Mouse (Mus musculus) intestine, embryonic 15.5 days (tissue): ENCODE measurements around the gene H2al2a. TPM values are rescaled to one million over a fixed set of nuclear protein-coding genes. Genes with fewer than 3 reads are reported as not detected.

Experiments
- ATAC-seq: fragments of 200-750 bp; cut with Nextera tagmentation; 2 replicates; pipeline ENCODE4 v1.8.0; 2017; ENCODE audit warnings: moderate TSS enrichment, moderate library complexity
- H3K27ac ChIP-seq: fragments of 300-500 bp; sonication (generic); 2 replicates; pipeline ENCODE4 v1.5.1; 2015; ENCODE audit warnings: mild to moderate bottlenecking, inconsistent platforms
- H3K27me3 ChIP-seq: fragments of 300-500 bp; sonication (generic); replicated peaks from 2 replicates; pipeline ENCODE4 v1.6.1; 2015; ENCODE audit warnings: inconsistent platforms
- H3K36me3 ChIP-seq: fragments of 300-500 bp; sonication (generic); 2 replicates; pipeline ENCODE4 v1.6.1; 2015; ENCODE audit warnings: inconsistent platforms
- H3K4me1 ChIP-seq: fragments of 300-500 bp; sonication (generic); replicated peaks from 2 replicates; pipeline ENCODE4 v1.6.1; 2015; ENCODE audit warnings: inconsistent platforms
- H3K4me2 ChIP-seq: fragments of 300-500 bp; sonication (generic); replicated peaks from 2 replicates; pipeline ENCODE4 v1.6.1; 2015; ENCODE audit warnings: mild to moderate bottlenecking, inconsistent platforms
- H3K4me3 ChIP-seq: fragments of 300-500 bp; sonication (generic); replicated peaks from 2 replicates; pipeline ENCODE4 v1.5.1; 2015; ENCODE audit warnings: inconsistent platforms
- H3K9ac ChIP-seq: fragments of 300-500 bp; sonication (generic); 2 replicates; pipeline ENCODE4 v1.6.1; 2015; ENCODE audit warnings: inconsistent platforms
- H3K9me3 ChIP-seq: fragments of 300-500 bp; sonication (generic); 2 replicates; pipeline ENCODE4 v1.6.1; 2016; ENCODE audit warnings: inconsistent platforms
- WGBS: fragments of 180-500 bp; shearing (Covaris S2); methylation state at CpG from one replicate; pipeline ENCODE4 v1.1.7; 2015; 5-methylcytosine and 5-hydroxymethylcytosine counted together
- polyA plus RNA-seq: library from polyadenylated mRNA; unstranded; fragments of >200 nt; fragmentation: Nextera tagmentation; extraction: Ambion mirVana; gene quantifications from 2 replicates; pipeline ENCODE4 v1.2.1, GENCODE M21; 2015

The H2al2a gene
- polyA plus RNA-seq, result not detected in 2 replicates

DNA sequence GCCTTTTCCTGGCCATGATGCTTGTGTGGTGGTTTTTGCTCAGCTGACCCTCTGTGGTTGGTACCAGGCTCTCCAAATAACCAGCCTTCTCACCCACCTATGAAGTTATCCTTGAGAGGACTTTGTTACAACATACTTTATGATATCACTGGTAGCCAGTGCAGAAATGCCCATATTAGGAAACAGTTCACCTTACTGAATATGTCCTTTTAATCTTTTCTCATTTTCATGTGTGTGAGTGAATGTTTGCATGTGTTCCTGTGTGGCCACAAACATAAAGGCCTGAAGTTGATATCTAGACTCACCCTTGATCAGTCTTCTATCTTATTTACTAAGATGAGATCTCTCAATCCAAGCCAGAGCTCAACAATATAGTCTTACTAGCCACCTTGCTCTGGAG, at the start of gene H2al2a:
TSS of gene H2al2a (minus strand) at position 101 of the 400 bp plus-strand sequence.
- H3K4me3 ChIP-seq, result no peak within 1 kb of the TSS
- H3K9me3 ChIP-seq, result no peaks in the 10 kb centered on the region
- no peaks in the 10 kb centered on the region for H3K36me3 ChIP-seq
- no peaks in the 10 kb centered on the region for H3K27me3 ChIP-seq
- ATAC-seq, result no peak
- no peak within 1 kb of the TSS for H3K4me2 ChIP-seq
- no peak within 1 kb of the TSS for H3K9ac ChIP-seq
- no peaks in the 10 kb centered on the region for H3K4me1 ChIP-seq
- H3K27ac ChIP-seq, result no peak within 1 kb of the TSS

DNA sequence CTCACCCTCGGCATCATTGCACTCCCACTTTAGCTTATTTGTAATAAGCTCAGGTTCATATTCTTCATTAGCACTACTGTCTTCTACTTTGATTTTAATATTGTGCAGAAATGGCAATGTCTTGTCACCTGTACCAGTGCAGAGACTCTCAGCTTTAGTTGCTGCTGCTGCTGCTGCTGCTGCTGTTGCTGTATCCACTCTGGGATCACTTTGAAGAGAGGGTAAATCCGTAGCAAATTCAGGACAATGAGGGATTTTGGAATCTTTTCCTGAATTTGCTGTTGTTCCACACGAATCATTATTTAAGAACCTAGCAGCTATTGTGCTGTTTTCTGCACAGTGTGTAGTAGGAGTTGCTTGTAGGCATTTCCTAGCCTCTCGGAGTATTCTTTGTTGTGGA, 49.4 kb upstream of the H2al2a start:
- no peaks in the 10 kb centered on the region for H3K36me3 ChIP-seq
- peak overlapping the region; percentile 88 for H3K4me3 ChIP-seq
- no peaks in the 10 kb centered on the region for H3K27me3 ChIP-seq
- no peak for ATAC-seq
- H3K4me1 ChIP-seq, result peaks cover 15% of the 10 kb centered on the region
- peak overlapping the region; percentile 97 for H3K9ac ChIP-seq
- H3K4me2 ChIP-seq, result peak overlapping the region; percentile 86
- 0 out of 2 replicates have a peak overlapping the region, but pooled peaks have one; percentile 96 for H3K27ac ChIP-seq
- 4% methylated on average over 4 of the region's 4 CpGs for WGBS
- H3K9me3 ChIP-seq, result no peaks in the 10 kb centered on the region

DNA sequence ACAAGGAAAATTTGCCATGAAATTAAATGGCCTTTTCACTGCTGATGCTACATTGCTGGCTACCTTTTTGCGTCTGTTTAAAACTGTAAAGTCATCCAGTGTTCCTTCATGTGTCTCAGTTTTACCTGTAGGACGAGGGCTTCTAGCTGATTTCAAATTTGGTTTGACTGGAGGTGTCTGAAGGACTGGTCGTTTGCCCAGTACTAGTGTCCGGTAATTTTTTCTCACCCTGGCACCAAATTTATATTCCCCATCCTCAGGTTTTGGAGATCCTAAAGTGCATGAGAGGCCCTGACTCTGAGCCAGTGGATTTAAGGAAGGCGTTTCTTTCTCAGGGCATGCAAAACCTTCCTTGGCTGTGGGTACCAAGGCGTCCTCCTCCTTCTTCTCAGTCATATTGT, 49.0 kb upstream of the H2al2a start:
- Histone ChIP-seq H3K4me3 (peak overlapping the region; percentile 88), H3K4me1 (peaks cover 17% of the 10 kb centered on the region), H3K4me2 (peak overlapping the region; percentile 86), H3K27me3 (no peaks in the 10 kb centered on the region), H3K36me3 (no peaks in the 10 kb centered on the region), H3K27ac (no peak overlapping the region), H3K9me3 (no peaks in the 10 kb centered on the region), H3K9ac (peak overlapping the region; percentile 97; the same call in 1 of the 2 replicates)
- ATAC-seq, result no peak
- 26% methylated on average over 6 of the region's 6 CpGs for WGBS

DNA sequence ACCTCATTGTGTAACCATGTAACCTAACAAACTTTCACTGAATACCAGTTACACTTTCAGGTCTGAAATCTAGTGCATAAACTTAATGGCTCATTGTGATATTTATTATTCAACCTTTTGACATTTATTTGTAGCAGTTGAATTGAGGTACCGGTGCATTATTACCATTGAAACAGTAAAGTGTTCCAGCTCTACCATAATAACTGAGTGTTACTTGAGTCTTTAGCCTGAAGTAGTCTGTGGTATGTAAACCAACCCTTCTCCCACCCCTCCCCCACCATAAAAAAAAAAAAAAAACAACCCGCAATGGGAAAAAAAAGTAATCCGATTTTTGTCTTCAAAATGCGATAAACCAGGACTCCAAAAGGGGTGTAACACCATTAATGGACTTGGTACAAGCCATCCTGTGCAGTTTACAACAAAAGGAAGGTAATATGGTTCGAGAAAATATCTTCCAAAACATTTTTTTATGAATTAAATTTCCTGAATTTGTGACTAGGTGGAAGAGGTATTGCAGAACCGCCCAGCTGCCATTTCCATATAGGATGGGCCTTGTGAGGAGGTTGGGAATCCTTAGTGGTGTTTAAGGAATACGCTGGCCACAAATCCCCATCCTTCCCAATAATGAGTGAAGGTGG, 48.5 kb upstream of the H2al2a start:
- peak overlapping the region; percentile 88 for H3K4me3 ChIP-seq
- H3K4me1 ChIP-seq, result peaks cover 19% of the 10 kb centered on the region
- no peak for ATAC-seq
- no peaks in the 10 kb centered on the region for H3K36me3 ChIP-seq
- H3K27me3 ChIP-seq, result no peaks in the 10 kb centered on the region
- H3K4me2 ChIP-seq, result peak overlapping the region; percentile 86
- no peaks in the 10 kb centered on the region for H3K9me3 ChIP-seq
- H3K9ac ChIP-seq, result peak overlapping the region; percentile 97; the same call in 1 of the 2 replicates
- no peak overlapping the region for H3K27ac ChIP-seq
- 20% methylated on average over 7 of the region's 7 CpGs for WGBS

DNA sequence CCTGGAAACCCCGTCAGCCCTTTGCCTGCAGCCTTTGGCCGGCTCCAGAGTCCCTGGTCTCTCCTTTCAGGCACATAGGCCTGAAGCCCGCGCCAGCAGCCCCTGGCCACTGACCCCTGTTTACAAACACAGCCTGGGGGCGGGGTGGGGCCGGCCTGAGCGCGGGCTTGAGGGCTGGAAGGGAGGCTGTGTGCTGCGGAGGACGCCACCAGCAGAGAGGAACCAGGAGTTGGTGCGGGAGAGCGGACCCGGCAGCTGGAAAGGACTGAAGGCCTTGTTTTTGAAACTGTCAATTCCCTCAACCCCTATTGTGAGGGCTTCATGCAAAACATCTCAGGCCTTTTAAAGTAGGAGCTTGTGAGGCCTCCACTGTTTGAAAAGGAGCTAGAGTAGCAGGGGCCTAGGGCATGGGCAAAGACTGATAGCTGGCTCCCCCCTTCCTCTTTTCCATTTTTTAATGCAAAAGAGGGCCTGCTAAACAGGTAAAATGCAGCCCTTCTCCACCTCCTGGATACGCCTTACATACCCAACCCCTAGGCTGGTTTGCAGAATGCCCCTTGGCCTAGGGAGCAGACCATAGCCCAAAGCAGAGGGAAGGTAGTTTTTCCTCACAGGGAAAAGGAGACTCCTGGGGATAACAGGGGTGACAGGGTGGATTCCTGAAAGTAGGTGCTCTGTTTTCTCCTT, 44.6 kb upstream of the H2al2a start:
- Histone ChIP-seq H3K9ac (peak overlapping the region; percentile 41; the same call in 1 of the 2 replicates), H3K4me1 (peaks cover 23% of the 10 kb centered on the region), H3K36me3 (no peaks in the 10 kb centered on the region), H3K9me3 (no peaks in the 10 kb centered on the region), H3K4me2 (peak overlapping the region; percentile 69), H3K4me3 (no peak overlapping the region), H3K27ac (no peak overlapping the region; the same call in 1 of the 2 replicates), H3K27me3 (no peaks in the 10 kb centered on the region)
- peak; percentile 42; the same call in 1 of the 2 replicates for ATAC-seq
- WGBS, result 33% methylated on average over 14 of the region's 14 CpGs

DNA sequence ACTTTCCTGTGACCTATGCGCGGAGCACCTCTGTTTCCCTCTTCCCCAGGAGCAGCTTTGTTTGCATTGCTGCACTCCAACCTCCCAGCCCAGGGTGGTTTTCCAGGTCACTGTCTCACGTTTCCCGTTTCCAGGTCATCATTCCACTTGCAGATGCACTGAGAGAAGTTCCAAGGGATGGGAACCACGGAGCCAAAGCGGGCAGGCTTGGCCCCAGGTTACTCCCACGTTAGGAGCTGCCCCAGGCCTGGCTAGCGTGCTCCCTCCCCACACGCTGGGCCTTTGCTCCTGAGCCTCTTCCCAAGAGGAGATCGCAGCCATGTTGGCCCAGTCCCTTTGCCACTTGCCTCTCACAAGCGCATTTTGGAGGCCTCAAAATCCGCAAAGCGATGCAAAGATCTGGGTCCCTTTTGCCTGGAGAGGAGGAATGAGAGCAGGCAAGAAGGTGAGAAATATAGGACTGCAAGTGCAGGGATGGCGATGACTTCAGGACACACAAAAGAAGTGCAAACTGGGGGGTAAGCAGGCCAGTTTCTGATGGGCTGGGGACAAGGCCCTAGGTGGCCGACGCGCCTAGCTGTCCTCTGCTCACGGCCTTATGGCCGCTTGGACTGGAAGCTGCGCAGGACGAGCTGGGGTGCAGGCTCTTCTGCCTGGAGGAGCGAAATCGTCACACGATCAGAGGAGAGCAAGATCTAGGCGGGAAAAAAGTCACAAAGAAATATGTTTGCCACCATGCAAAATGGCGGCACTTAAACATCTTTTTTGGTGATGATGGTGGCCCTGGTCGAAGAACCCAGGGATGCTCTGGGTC, 43.8 kb upstream of the H2al2a start:
- 65% methylated on average over 27 of the region's 27 CpGs for WGBS
- Histone ChIP-seq H3K9ac (peak overlapping the region; percentile 54; the same call in 1 of the 2 replicates), H3K9me3 (no peaks in the 10 kb centered on the region), H3K4me2 (peak overlapping the region; percentile 69; the same call in 1 of the 2 replicates), H3K4me3 (no peak overlapping the region), H3K27me3 (no peaks in the 10 kb centered on the region), H3K36me3 (no peaks in the 10 kb centered on the region), H3K4me1 (peaks cover 23% of the 10 kb centered on the region), H3K27ac (no peak overlapping the region; the same call in 1 of the 2 replicates)
- ATAC-seq, result peak; percentile 41

DNA sequence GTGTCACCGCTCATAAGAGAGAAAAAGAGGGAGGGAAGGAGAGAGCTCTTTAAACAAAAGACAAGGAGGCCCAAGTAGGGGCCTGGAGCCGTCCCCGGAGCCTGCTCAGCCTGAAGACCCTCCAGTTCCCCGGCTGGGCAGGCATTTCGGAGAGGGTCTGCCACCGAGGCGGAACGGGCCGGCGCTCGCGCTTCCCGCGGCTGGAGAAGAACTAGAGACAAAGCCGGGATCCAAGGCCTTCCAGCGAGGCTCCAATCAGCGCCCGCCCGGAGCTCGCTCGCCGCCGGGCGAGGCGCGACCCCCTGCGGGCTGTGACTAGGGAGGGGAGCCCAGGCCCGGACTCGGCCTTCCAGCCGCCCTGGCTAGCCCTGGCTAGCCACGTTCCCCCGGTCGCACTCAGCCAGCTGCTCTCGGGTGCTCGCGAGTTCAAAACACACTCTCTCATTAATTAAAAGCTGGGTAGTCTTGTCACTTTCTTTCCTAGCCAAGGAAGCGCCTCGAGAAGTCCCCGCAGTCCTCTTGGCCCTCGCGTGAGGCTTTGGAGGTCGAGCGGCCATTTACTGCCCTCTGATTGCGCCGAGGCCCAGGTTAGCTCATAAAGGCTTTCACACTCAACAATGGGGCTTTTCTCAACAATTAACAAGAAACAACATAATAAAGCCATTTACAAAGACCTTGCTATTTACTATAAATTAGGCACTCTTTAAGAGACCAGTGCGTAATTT, 43.0 kb upstream of the H2al2a start:
- H3K27ac ChIP-seq, result peak overlapping the region; percentile 32; the same call in 1 of the 2 replicates
- 17% methylated on average over 46 of the region's 46 CpGs for WGBS
- H3K4me1 ChIP-seq, result peaks cover 23% of the 10 kb centered on the region
- peak overlapping the region; percentile 69 for H3K4me2 ChIP-seq
- H3K36me3 ChIP-seq, result no peaks in the 10 kb centered on the region
- no peaks in the 10 kb centered on the region for H3K9me3 ChIP-seq
- peak; percentile 82 for ATAC-seq
- H3K4me3 ChIP-seq, result peak overlapping the region; percentile 25
- H3K27me3 ChIP-seq, result no peaks in the 10 kb centered on the region
- peak overlapping the region; percentile 54 for H3K9ac ChIP-seq

DNA sequence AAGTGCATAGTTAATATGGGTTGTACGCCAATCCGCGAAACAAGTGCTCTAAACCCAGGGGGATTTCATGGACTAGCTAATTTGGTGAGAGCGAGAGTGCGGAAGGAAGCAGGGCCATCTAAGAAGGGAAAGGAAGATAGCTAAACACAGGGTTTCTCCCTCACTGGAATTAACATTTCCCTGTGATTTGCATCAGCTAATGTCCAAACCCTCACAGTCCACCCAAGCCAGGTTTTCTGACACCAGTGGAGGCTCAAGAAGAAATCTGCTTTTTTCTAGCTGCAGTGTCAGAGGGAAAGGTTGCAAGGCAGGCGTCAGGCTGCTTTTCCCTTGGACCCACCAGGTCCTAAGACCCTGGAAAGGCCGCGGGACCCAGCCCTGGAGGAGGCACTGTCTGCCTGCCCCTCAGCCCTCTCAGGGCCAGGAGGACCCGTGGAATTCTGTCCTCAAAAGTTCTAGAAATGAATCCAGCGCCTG, 42.2 kb upstream of the H2al2a start:
- 68% methylated on average over 10 of the region's 10 CpGs for WGBS
- Histone ChIP-seq H3K9ac (no peak overlapping the region), H3K4me3 (no peak overlapping the region), H3K9me3 (no peaks in the 10 kb centered on the region), H3K36me3 (no peaks in the 10 kb centered on the region), H3K27ac (peak overlapping the region; percentile 32; the same call in 1 of the 2 replicates), H3K27me3 (no peaks in the 10 kb centered on the region), H3K4me2 (no peak overlapping the region; the same call in 1 of the 2 replicates), H3K4me1 (peaks cover 23% of the 10 kb centered on the region)
- no peak for ATAC-seq

DNA sequence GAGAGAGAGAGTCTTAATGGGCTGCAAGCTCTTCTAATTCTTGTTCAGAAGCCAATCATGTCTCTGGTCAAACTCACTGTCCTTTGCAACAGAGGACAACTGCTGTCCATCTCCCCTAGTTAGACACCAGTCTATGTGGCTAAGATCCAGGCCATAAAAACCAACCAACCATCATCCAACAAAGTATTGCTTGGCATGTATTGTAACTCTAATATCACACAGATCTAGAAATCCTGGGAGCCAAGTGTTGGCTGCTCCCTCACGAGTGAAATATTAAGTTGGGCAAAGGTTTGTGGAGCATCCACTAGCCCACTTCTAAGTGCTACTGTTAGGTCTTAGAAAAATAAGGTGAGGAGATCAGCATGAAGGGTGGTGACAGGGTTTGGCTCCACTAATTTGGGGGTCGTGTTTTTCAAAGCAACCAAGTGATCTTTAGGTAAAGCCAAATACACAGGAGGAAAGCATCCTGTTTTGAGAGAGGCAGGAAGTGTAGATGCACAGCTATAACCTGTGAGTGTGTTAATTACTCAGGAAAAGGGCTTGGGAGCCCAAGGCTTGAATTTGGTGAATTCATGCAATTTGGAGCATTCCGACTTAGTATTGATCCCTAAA, 41.5 kb upstream of the H2al2a start:
- Histone ChIP-seq H3K4me3 (no peak overlapping the region), H3K36me3 (no peaks in the 10 kb centered on the region), H3K27ac (no peak overlapping the region), H3K4me2 (no peak overlapping the region), H3K9me3 (no peaks in the 10 kb centered on the region), H3K27me3 (no peaks in the 10 kb centered on the region), H3K9ac (no peak overlapping the region), H3K4me1 (peaks cover 23% of the 10 kb centered on the region)
- no peak for ATAC-seq
- WGBS, result 72% methylated on average over 3 of the region's 3 CpGs

DNA sequence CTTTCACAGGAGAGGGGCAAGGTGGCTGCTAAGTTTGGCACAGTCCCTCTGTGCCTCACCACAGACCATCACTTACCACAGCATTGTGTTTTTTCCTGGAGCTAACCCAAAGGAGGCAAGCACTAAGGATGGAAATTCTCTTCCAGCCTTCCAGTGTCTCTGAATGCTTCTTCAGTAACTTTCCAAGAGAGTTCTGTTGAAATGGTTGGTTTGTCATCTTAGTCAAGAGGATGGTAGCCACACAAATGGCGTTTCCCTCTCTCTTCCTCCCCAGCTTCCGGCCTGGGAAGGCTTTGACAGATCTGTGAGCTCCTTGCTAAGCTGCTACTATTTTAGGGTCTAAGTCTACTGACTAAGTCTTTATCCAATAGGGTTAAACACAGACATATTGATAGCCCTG, 40.7 kb upstream of the H2al2a start, which contains the start of gene A930004D18Rik:
TSS of gene A930004D18Rik (minus strand) at position 247 of the 400 bp plus-strand sequence.
- Histone ChIP-seq H3K9ac (no peak within 1 kb of the TSS), H3K4me1 (peaks cover 24% of the 10 kb centered on the region), H3K36me3 (no peaks in the 10 kb centered on the region), H3K27ac (no peak within 1 kb of the TSS), H3K4me3 (no peak within 1 kb of the TSS), H3K27me3 (no peaks in the 10 kb centered on the region), H3K4me2 (no peak within 1 kb of the TSS), H3K9me3 (no peaks in the 10 kb centered on the region)
- no peak for ATAC-seq
- WGBS, result 78% methylated on average over 2 of the region's 2 CpGs
